Mouse (Mus musculus) brain, embryonic 18.5 days (tissue): ENCODE measurements around the gene Wdr1.
"Not testable (repeated sequence)": the region's sequence is repeated elsewhere in the genome, so short reads cannot be mapped to it uniquely, and the experiment has no call there.

Source experiments
- DNase-seq: peaks from one replicate; pipeline ENCODE4 v3.0.0-alpha.2; 2012; ENCODE audit warnings: low read depth, low spot score

Wdr1 gene

GRCm38 (mm10) chr5:38563121-38563520 is at the start of gene Wdr1:
Gene Wdr1 (minus strand): TSS chr5:38563221.
- no peak for DNase-seq

DNA sequence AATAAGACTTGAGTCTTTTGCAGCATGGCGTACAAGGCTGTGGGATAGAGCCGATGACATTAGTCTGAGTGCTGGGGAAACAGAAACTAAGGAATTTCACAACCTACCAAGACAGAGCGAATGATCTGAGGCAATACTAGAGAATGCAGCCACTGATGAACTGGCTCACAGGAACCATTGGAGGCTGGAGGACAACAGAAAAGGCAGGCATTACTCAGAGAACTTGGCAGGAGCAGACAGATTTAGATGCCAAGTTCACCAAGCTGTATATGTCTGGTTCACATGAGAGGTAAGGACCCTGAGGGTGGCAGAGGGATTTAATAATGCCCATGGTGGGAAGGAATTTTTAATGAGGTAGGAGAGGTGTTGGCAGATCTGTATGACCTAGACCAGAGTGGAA is 48.1 kb upstream of the Wdr1 start:
- no peak for DNase-seq

- DNase-seq = not testable (repeated sequence)
Observed at GRCm38 (mm10) chr5:38608219-38608618, 45.2 kb upstream of the Wdr1 start.

GRCm38 (mm10) chr5:38598647-38599304 is 35.8 kb upstream of the Wdr1 start:
- no peak for DNase-seq

DNA sequence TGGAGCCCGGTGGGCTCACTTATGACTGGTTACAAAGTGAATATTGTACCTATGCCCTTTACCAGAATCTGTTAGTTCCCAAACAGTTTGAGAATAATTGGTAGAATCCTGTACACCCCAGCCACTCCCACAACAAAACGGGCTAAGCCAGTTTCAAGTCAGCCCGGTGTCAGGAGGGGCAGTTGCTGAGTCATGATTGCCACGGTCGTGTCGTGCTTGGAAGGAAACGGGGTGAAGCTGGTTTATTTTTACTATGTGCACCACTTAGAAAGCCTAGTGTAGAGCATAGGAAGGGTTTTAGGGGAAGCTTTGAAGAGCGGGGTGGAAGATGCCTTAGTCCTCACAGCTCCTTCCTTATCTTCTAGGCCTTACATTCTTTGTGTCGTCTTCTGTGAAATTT is 25.9 kb upstream of the Wdr1 start:
- no peak for DNase-seq

DNA sequence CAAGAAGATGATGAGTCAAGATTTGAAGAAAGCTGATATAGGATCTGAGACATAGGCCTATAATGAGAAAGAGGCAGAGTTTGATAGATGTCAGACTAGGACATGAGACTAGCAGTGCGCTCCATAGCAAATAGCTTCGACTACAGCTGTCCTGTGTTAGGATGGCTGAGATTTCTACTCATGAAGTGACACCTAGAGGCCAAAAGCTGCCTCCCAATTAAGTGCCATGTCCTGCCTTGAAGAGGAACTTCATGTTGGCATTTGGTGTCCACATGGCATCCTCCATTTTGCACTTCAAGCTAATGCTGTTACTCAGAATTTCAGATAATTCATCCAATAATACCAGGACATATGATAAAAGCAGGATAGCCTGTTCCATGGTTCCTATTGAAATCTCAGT is 22.4 kb upstream of the Wdr1 start:
- DNase-seq = no peak

DNA sequence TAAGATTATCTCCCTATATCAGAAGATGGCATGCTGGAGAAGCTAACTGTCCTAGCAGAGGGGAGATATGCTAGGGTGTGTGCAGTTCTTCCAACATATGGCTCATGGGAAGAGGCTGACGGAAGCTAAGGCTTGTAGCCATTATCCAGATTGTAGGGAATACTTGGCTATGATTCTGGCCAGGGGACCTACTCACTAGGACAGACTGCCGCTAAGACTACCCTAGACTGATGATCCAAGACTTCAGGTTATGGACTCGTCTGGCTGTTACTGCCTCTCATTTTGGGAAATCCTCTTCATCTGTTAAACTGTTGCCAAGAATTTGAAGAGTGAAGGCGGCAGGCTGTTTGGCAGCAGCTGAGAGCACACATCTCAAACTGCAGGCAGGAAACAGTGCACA is 20.0 kb upstream of the Wdr1 start:
- DNase-seq = no peak

- DNase-seq = no peak
Observed at GRCm38 (mm10) chr5:38580703-38581102, 17.7 kb upstream of the Wdr1 start.

GRCm38 (mm10) chr5:38570876-38571275 is 7.9 kb upstream of the Wdr1 start:
- DNase-seq = no peak

DNA sequence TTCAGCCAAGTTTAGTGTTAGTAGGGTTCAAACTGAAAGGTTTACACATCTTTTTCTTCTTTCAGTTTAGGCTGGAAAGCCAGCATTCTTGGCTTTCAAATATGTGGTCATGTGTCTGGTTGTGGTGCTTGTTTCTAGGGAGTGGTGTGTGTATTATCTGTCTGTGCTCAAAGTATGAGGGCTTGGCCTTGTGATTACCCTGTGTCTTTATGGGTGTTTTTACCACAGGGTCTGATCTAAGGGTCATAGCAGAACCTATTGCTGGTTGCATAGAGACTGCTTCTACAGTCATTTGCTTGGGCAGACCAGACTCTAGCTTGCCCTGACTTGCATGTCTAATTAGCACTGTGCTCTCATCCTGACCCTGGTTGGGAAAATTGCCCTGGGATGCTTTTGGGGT is 5.6 kb upstream of the Wdr1 start:
- DNase-seq = no peak

DNA sequence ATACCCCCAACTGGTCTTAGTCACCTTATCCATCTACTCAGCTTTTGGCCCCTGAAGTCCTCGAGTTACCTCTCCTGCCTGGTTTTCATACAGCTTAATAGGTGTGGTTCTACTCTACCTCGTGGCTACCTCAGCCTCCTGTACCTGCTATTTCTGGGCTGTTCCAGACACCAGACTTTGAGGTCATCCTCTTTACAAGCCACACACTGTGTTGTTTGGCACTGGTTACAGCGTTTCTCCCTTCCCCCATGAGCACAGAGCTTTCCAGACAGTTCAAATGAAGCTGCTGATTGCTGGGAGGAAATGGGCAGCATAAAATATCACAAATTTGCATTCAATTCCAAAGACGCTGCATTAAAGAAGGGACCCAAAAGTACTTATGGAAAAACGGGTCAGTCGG is 1.8 kb upstream of the Wdr1 start:
- no peak for DNase-seq

- DNase-seq = peak; percentile 84
Observed at GRCm38 (mm10) chr5:38561426-38562024, 1.5 kb downstream of the Wdr1 start.

- no peak for DNase-seq
Observed at GRCm38 (mm10) chr5:38560586-38561425, 2.2 kb downstream of the Wdr1 start.

DNA sequence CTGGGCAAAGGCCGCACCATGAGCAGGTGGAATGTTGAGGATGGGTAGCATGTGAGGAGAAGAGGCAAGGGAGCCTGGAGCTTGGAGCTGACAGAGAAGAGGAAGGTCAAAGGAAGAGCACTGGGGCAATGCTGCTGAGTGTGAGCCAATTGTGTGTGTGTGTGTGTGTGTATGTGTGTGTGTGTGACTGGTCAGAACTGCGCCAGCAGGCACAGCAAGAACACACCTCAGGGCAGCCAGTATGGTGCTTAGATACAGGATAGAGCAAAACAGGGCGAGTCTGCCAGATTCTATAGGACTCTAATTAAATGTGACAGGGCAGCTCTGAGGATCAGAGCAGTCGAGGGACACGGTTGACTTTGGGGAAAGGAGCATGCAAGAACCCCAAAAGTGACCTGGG is 4.2 kb downstream of the Wdr1 start:
- DNase-seq = no peak

GRCm38 (mm10) chr5:38557811-38558210 is 5.2 kb downstream of the Wdr1 start:
- DNase-seq = no peak

GRCm38 (mm10) chr5:38556406-38556805 is 6.6 kb downstream of the Wdr1 start:
- no peak for DNase-seq

DNA sequence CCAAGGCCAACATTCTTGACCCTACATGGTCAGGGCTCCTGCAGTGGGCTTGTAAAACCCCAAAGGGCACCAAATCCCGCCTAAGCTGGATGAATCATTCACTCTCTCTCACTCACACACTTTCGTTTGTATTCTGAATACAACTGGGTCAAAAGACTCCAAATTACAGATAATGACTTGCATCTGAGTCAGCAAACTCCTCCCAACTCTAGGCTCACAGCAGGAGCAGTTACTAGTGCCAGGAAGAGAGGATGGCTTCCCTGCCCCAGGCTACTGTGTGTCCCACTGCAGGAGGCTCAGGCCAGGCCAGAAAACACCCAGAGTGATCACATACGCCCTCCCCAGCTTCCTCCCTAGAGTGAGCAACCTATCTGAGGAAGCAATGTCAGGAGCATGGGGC is 9.1 kb downstream of the Wdr1 start:
- DNase-seq = no peak

GRCm38 (mm10) chr5:38553491-38553890 is 9.5 kb downstream of the Wdr1 start:
- DNase-seq = no peak

DNA sequence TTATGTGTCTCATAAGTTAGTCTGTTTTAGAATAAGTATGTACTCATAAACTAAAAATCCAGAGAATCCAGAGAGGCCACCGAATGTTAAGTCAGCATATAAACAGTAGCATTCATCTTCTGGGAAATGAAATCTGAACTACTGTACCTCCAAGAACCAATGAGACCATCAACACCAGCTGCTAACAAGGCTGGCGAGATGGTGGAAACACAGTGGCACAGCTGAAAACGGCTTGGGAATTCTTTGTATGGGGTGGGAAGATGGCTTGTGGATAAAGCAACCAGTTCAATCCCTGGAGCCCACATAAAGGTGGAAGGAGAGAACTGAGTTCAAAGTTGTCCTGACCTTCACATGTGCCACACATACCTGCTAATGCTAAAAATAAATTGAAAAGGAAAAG is 10.4 kb downstream of the Wdr1 start:
- no peak for DNase-seq

- DNase-seq = no peak
Observed at GRCm38 (mm10) chr5:38550221-38550768, 12.7 kb downstream of the Wdr1 start.

DNA sequence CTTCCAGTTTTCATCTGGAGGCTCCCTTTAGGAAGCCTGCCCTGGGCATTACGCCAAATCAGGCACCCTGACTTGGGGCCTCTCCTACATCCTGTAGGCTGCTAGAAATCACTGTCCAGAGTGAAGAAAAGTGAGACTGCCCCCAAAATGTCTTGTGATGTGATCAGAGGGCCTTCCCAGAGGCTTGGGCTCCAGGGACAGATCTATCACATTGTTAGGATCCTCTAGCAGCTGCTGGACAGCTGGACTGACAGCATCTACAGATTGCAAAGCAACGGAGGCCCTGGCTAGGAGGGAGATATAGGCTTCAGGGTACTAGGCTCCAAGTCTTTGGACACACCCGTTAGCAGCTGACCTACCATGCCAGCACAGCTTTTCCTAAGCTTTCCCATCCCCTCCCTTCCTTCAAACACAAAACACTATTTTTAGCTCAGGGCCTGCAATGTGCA is 13.5 kb downstream of the Wdr1 start:
- no peak for DNase-seq

GRCm38 (mm10) chr5:38547375-38547774 is 15.6 kb downstream of the Wdr1 start:
- no peak for DNase-seq
